Mouse (Mus musculus): ENCODE results near the gene Setd5.

Setd5 gene

DNA sequence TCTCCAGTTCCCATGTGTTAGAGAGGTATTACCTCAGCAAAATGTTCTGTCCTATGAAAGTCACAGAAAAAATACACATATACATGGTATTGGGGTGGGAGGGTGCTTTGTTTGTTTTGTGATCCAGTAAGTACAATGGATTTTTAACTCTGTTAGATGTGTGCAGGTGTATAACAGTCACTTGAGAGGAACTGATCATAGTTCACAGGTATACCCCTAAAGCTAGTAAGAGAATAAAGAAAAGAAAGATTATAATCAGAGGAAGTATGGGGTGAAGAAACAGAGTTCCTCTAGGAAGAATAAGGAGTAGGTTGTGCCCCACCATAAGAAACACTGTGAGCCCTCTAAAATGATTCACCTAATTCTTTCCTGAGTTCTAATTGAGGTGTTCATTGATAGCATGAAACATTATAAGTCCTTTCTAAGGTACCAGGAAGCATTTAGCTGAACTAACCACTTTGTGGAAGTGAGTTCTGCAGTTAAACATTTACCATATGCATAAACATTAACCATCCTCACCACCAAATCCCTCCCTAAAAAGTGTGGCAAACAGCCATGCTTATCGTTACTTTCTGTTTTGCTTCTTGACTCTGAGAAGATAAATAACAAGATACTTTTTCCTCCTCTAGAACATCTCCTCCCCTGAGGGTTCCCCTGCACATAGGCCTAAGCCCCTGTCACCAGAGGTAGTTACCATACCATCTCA lies 64.4 kb downstream of the Setd5 start:
- DNase-seq (ENCODE audit: low spot score) = no peak

DNA sequence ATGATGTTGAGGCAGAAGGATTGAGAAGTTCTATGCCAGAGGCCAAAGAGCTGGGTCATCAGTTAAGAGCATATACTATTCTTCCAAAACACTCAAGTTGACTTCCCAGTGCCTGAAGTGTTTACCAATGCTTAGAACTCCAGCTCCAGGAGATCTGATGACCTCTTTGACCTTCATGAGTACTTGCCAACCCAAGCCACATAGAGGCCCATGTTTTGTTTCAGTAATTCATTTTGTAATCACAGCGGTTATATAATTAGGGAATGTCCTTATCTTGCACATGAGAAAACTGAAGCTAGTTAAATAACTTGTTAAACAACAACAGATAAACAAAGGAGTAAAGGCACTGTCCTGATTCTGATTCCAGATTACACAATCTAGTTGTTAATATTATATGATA lies 67.6 kb downstream of the Setd5 start:
- DNase-seq (ENCODE audit: low spot score) = no peak

DNA sequence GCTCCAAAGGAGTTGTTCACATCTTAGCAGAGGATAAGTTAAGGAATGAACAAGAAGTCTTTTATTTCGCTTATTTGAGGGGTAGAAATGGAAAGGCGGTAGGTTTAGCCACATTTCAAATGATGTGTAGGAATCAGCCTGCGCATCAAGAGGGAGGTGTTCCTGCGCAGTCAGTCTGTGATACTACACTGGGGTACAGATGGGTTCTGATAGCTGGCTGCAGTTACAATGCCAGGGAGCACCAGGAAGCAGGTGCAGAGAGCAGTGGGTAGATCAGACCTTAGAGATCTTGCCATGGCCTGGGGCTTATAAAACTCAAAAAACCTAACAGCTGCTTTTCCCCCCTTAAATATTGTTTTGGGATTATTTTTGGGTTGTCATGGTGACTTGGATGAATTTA lies 68.1 kb downstream of the Setd5 start:
- DNase-seq (ENCODE audit: low spot score) = no peak

DNA sequence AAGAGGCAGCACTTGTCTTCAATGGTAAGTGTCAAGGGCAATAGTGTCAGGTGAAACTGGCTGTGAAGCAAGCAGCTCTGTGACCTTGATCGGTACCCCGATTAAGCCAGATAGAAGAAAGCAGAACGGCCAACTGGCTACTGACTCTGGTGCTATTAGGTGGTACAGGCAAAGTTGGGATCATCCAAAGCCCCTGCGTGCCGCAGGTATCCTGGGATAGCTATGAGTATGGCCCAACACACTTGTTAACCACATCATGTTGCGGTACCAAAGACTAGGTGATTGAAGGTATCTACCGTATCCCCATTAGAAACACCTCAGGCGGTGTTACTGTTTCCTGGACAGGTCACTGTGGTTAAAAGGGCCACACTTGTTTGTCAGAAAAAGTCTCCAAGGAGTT lies 76.9 kb downstream of the Setd5 start:
- no peak for DNase-seq (ENCODE audit: low spot score)

DNA sequence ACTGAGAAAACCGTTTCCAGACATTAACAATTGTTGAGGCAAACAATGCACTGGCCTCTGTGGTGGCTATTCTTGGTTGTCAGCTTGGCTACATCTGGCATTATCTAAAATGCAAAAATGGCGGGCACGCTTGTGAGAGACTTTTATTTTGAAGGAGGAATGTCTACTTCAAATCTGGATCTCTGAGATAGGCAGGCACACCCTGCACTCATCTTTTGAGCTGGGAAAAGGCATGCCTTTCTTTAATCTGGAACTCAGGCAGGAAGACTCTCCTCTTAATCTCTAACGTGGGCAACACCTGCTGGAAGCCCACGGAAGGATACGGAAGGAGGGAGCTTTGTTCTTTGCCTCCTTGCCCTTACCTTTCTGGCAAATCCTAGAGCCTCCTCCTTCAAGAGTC lies 77.7 kb downstream of the Setd5 start:
- DNase-seq (ENCODE audit: low spot score) = no peak

DNA sequence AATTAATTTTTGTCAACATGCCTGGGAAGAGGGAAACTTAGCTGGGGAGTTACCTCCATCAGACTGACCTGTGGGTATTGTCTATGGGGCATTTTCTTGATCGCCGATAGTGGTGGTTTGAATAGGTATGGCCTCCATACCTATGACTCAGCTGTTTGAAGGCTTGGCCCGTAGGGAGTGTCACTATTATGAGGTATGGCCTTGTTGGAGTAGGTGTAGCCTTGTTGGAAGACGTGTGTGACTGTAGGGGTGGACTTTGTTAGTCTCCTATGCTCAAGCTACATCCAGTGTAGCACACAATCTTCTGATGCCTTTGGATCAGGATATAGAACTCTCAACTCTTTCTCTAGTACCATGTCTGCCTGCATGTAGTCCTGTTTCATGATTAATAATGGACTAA lies 78.9 kb downstream of the Setd5 start:
- no peak for DNase-seq (ENCODE audit: low spot score)

DNA sequence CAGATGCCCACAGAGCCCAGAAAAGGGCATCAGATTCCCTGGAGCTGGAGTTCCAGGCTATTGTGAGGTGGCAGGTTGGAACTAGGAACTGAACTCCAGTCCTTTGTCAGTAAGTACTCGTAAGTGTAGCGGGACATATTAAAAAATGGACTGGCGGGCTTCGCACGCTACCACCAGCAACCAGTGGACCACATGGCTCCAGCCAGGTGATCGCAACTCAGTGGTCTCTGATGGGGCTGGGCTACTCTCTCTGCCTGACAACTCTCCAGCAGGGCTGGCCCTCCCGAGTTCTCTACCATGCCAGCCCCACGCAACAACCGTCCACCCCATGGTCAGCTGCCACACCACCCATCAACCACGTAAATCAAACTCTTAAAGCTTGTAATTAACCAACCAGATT lies 82.9 kb downstream of the Setd5 start:
- no peak for DNase-seq (ENCODE audit: low spot score)

DNA sequence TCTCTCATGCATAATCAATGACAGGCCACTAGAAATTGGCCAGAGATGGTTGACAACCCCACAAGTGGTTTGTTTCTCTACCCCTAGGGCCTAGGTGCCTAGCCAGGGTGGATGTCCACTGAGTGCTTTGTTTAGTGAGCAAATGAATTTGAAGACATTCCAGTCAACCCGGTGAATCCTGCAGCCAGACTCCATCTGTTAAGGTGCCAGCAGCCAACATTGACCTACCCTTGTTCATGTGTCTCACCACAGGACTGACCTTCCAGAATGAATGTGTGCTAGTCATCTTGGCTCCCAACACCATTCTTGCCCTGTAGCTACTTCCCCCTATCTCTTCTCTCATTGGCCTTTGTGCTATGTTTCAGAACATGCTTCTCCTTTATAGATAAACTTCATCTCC lies 84.8 kb downstream of the Setd5 start:
- DNase-seq (ENCODE audit: low spot score) = no peak

DNA sequence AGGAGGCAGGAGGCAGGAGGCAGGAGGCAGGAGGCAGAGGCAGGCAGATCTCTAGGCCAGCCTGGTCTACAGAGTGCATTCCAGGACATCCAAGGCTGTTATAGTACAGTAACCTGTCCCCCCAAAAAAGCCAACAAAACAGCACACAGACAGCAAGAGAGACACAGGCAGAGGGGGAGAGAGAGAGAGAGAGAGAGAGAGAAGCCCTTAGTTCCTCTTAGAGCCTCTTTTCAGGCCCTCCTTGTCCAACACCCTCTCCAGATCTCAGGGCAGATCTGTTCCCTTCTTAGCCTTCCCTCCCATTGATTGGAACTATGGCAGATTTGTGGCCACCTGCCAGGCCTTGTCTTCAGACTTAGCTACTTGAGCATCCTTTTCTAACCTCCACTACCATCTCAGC lies 86.3 kb downstream of the Setd5 start:
- no peak for DNase-seq (ENCODE audit: low spot score)

DNA sequence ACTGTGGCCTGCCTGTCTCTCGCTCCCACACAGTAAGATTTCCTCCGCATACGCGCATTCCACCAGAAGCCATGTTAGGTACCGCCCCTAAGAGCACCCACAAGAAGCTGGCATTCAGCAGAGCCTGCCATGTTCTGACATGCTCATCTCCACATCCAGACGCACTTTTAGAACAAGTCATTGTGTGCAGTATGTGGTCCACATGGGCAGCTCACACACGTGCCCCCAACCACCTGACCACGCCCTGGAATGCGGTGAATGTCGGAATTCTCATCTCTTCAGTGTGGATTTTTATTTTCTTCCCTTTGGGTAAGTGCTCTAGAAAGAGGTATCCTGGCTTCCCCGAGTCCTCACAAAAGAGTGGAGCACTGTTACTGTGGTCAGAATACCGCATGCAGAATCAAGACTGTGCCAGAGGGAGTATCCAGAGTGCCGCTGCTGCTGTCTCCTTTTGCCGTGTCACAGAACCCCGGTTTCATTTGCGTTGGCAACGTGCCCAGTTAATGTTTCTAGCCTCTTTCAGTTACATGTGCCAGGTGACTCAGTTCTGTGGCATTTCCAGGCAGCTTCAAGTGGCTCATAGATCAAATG lies 89.6 kb downstream of the Setd5 start:
- DNase-seq (ENCODE audit: low spot score) = peak; percentile 57

DNA sequence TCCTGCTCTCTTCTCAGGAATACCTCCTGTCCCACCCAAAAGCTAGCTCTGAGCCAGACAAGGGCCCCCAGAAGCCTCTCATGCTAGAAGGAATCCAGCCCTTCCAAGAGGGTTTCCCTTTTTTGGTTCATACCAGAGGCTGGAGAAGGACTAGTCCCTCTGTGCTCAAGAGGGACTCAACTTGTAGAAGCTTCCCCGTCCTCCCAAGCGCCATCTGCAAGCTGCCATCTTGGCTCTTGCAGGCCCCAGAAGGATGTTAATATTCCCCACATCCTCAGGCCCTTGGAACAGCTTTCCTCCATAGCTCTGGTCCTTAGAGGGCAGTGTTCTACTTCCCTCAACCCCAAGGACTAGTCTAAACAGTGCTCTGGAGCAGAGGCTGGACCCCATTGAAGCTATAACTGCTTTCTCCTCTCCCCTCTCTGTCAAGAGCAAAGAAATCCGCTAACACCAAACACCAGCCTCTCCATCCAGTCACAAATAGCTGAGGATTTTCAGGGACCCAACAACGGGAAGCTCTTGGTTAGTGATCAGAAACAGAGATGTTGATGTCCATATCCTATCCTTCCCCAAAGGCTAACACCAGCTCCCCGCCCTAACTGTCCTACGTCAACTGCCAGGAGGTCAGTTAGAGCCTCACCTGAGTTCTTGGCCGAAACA lies 91.3 kb downstream of the Setd5 start:
- DNase-seq (ENCODE audit: low spot score) = no peak

DNA sequence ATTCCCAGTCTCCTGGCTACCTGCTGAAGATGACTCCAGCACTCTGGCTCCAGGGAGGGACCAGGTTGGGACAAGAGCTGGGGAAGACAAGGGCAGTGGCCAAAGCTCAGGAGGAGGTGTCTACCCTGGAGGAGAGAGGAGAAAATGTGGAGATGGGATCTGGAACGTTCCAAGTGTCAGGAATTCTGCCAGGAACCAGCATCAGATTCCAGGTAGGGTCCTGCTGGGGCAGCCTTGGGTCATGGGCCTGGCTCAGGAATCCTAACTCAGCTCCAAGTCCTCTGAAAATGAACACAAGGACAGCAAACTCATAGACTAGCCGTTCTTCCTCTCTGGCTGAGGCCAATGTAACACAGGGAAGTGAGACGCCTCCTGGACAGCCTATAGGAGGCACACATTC lies 92.7 kb downstream of the Setd5 start:
- no peak for DNase-seq (ENCODE audit: low spot score)

DNA sequence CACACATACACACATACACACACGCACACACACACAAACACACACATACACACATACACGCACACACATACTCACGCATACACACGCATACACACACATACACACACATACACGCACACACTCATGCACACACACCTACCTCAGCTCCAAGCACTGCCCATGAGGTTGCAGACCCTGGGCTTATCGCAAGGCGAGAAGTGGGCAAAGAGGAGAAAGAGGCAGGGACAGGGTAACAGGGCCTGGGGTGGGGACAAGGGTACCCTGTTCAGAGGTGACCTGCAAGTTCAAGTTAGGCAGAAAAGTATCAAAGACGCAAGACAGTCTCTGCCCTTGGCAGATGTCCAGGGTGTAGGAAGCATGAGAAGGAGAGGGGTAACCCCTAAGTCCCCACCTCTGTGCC lies 93.5 kb downstream of the Setd5 start:
- no peak for DNase-seq (ENCODE audit: low spot score)

DNA sequence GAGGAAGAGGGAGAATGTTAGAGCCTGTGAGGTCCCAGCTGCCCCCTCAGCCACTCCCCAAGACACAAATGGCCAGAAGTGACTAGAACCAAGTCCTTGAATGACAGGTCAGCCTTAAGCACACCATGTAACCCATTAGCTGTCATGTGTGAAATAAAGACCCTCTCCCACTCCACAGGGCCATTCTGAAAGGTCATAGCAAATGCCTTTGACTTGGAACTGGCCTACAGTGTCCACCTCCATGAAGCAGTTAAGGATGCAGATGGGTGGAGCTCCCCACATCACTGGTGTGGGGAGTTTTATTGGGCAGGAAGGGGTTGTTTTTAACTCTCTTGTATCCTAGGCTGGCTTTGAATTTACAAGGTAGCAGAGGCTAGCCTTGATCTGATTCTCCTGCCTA lies 94.8 kb downstream of the Setd5 start:
- no peak for DNase-seq (ENCODE audit: low spot score)

DNA sequence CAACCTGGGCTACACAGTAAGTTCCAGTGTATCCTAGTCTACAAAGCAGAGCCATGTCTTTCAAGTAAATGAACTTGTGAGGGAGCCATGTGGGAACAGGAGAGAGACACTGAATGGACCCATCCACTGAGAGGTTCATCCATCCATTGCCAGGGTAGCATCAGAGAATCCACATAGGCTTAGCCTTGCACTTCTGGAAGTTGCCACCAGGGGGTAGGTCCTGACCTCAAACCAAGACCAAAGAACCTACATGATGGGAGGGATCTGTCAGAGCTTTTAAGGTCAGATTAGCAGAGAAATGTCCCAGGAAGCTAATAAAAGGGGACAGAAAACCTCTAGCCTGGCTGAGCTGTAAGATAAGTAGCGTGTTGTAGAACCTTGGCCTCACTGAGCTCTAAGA lies 95.4 kb downstream of the Setd5 start:
- peak; percentile 71 for DNase-seq (ENCODE audit: low spot score)

DNA sequence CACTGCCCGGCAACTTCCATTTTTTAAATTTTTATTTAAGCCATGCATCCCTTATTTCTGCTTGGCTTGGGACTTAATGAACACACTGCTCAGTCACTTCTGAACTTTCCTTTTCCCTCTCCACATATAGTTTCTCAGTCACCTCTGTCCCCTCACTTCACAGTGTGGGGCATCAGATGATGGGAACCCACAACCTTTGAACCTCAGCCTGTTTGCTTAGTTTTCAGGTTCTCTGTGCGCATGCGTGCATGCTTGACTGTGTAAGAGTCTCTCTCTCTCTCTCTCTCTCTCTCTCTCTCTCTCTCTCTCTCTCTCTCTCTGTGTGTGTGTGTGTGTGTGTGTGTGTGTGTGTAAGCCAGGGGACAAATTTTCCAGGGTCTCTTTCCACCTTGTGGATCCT lies 98.3 kb downstream of the Setd5 start:
- no peak for DNase-seq (ENCODE audit: low spot score)

DNA sequence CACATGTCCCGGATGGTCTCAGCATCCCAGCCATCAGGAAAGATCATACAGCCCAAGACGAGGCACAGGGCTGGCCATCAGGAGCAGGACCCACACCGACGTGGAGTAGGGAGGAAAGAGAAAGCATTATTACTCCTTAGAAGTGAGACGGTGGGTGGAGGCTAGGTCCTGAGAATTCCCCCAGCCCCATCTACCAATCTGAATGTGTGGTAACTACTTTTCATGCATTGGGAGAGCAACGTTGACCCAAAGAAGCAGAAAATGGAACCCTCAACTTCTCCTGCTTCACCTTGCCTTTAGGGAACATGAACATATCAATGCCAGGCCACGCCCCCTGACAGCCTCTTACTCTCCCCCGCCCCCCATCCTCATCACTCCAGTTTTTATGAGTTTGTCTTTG lies 99.4 kb downstream of the Setd5 start:
- no peak for DNase-seq (ENCODE audit: low spot score)

DNA sequence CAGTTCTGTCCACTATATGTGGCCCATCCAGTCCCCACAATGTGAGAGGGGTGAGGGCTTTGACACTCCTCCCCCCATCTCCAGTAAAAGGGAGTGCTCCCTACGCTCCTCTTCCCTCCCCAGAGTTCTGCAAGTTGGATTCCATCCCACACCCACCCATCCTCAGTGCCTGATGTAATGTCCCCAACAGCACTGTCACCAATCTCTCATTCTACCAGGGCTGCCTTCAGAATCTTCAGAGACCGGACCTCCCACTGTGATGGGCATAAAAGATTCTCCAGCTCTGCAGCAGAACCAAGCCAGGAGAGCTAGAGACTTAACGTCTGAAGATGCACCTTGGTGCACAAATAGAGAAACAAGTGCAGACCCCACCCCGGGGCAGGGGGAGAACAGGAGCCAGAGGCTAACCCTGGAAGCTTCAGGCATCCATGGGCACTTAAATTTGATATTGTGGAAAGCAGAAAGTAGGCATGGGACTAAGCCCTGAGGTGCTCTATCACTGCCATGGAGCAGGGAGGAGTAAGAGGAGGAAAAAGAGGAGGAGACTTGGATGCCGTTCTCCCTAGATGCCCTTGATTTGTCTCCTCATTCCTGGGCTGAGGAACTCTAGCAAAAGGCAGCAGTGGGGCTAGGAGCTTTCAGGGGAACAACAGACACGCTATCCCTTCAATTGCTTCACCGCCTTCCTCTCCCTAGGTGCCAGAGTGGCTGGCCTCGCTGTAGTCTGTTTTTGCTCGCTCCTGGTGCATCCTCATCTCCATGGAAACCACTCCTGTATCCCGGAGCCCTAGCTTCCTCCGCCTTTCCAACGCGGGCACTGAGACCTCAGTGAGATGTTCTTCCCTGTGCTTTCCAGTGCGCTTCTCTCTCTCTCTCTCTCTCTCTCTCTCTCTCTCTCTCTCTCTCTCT lies 101.4 kb downstream of the Setd5 start:
- peak; percentile 61 for DNase-seq (ENCODE audit: low spot score)

DNA sequence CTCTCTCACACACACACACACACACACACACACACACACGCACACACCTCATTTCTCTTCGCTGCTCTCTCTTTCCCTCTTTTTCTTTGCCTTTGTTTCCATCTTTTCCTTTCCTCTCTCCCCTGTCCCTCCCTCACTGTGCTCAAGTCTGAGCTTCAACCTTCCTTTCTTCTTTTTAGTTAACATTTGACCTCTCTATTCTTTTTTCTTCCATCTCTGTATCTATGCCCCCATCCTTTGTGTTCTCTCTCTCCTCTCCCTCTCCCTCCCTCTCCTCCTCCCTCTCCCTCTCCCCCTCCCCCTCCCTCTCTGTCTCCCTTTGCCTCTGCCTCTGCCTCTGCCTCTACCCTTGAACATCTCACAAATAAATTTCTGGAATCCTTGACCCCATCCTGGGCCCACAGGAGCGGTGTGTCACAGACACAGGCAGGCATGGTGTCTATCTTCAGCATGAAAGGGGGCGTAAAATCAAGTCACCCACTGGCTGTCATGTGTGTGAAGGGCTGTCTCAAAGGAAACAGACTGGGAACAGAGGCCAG lies 102.1 kb downstream of the Setd5 start:
- no peak for DNase-seq (ENCODE audit: low spot score)

DNA sequence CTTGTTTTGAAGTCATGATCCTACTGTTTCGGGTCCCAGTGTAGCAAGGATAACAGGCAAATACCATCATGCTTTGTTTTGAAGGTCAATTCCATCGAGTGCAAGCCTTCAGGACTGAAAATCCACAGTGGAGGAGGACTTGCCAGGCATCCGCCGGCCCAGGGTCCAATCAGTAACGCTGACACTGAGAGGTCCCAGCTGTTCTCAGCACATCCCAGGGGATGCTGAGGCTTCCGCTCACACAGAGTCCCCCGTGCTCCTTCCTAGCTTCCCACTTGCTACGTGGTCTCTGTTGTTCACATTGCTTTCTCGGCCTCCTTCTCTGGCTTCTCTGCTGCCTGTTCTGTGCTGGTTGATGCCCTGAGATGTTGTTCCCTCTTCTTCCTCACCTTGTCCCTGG lies 107.0 kb downstream of the Setd5 start:
- DNase-seq (ENCODE audit: low spot score) = no peak

DNA sequence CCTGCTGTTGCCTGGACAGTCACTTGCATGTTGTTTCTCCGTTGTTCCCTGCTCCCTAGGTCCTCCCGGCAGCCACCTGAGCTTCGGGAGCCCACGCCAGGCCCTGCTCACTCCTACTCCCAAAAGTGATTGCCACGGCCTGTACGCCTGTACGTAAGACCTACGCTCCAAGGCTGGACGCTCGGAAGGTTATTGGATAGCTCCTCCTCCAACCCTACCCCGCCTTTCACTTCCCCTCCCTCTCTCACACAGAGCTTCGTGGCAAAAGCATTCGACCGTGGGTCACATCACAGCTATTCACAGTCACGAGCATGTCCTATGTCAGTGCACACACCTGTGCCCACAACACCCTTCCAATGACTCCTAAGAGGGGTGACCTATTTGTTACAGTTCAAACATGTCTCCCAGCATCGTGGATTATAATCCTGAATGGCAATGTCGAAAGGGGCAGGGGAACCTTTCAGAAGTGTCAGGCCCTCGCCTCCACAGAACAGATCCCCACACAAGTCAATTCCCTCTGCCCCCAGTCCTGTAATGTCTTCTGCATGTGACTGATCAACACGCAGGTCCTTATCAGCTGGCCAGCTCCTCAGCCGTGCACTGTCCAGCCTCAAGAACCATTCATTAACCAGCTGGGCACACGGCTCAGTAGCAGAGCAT lies 107.8 kb downstream of the Setd5 start:
- DNase-seq (ENCODE audit: low spot score) = no peak
